Mouse (Mus musculus) right cerebral cortex, postnatal 14 days (tissue): ENCODE measurements around the gene Ick.
"Not testable (repeated sequence)": the region's sequence is repeated elsewhere in the genome, so short reads cannot be mapped to it uniquely, and the experiment has no call there.

ENCODE experiments used
- DNase-seq: peaks from one replicate; pipeline ENCODE4 v3.0.0; 2022

Gene Ick

DNA sequence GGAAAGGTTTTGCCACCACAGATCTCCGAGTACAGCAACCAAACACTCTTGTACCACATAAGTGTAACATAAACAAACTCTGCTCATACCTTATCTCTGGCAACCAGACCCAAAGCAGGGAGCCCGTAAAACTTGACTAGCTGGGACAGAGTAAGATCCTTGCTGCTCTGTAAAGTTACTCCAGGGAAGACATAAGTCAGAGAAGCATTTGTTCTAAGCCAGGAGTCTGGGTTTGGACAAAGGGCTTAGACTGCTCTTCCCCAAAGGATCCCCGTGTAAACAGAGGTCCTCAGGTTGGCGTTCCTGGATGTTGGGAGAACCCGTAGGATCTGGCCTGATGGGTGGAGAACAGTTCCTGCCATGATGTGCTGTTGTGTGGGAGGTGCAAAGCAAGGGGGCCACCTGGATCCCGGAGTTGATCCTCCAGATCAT, 3.5 kb upstream of the Ick start:
- no peak for DNase-seq

DNA sequence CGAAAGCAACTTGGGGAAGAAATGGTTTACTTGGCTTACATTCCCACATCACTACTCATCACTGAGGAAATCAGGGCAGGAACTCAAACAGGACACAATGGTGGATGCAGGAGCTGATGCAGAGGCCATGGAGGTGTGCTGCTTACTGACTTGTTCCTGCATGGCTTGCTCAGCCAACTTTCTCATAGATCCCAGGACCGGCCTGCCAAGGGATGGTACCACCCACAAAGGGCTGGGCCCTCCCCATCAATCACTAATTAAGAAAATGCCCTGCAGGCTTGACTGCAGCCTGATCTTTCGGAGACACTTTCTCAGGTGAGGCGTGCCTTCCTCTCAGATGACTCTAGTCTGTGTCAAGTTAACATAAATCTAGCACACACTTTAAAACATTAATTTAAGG, 2.2 kb upstream of the Ick start:
- no peak for DNase-seq

DNA sequence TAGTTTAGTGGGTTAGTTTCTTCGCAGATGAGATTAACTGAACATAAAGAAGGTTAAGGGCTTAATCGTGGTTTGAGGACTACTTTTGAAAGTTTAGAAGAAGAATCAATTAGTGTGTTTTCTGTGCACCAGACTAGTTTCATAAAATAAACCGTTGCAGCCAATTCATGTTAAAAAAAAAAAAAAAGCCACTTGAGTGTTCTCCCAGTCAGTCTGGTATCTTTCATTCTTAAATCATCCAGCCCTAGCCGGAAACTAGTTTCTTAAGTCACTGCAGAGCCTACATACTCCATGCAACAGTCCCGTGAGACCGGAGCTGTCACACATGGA, 1.4 kb upstream of the Ick start:
- no peak for DNase-seq

DNA sequence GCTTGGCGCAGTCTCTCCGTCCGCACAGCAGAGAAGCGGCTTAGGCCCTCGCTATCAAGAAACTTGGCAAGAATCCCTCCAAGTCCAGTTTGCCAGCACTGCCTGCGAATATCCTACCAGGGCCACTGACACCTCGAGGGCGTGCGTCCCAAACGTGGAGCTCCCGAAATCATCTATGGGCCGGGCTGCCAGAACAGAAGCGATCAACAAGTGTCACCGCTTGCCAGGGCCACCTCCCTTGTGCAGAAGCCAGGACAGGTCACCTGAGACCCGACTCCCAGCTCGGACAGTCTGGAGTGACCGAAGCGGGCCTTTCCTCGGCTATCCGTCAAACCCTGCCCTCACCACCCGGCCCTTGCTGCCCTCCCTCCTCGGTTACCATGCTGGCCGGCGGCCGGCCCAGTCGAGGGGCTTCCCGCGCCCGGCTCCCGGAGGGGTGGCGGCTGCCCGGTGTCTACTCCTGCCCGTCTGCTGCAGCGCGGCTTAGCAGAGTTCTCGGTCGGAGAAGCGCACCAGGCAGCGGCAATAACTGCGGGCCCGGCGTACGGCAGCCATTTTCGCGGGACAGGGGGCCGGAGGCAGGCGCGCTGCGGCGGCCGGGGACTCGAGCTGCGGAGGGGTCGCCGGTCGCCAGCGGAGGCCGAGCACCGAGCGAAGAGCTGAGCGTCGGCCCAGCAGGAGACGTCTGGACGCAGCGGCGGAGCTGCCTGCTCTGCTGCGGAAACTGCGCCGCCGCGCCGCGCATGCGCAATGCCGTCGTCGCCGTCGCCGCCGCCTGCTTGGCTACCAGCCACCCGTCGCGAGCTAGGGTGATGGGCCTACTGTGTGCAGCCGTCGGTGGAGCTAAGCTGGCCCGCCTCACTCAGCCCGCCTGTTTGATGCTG, 838 bp upstream of the Ick start:
- peak; percentile 81 for DNase-seq

DNA sequence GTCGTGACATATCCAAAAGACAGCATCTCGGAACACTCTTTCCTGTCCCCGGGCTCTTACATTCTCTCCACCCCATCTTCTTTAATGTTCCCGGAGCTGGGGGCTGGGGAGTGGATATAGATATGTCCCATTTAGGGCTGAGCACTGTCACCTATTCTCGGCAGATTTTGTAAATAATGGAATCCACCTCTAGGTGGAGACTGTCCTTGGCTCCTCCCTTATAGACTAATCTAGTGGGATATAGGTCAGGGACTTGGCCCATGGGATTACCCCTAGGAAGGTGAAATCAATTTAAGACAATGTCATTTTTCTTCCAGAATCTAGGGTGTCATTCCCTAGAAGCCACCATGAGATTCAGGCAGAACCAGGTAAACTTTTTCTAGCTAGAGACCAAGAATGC, 664 bp downstream of the Ick start:
- no peak for DNase-seq

DNA sequence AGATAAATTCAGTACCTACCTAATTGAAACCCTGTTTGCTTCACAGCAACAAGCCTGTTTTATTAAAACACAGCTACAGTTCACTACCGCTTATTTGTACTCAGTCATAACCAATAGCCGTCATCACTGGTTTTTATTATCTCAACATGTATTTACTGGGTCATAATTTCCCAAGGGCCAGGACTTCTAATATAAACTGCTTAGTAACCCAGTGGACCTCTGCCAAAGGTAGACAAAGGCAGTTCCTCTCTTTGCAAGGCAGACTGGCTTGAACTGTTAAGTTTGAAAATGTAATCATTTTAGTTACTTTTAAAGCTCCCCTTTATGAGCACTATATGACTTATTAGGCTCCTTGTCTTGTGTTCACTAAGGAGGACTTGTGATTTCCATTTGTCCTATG, 2.5 kb downstream of the Ick start:
- DNase-seq, result no peak

DNA sequence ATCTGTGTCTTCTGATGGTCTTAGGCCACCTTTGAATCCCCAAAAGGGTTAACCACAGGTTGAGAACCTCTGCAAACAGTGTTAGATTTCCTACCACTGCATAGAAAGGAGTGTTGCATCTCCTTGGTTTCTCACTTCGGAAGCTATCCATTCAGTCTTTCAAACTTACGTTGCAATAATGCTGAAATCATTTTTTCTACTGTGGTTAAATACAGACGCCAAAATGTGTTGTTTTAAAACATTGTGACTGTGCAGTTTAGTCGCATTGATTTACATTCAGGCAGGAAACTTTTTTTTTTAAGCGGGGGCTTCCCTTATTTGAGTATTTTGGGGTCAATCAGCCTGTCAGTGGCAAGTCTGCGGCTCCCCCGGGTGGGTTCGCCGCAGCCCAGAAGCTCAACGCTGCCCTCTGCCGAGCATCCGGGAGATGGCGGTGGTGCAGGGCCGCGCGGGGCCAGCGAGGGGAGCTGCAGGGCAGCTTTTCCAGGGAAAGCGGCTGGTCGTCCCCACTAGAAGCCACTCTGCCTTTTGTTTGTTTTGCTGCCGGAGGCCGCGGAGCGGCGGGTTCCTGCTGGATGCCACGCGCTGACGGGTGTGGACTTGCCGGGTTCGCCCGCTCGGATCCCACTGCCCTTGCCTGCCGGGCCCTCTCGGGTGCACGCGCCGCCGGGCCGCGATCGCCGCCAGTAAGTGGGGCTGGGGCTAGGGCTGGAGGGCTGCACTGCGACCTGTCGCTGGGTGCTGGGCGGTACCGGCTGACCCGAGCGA, 4.0 kb downstream of the Ick start:
- DNase-seq, result peak; percentile 89

DNA sequence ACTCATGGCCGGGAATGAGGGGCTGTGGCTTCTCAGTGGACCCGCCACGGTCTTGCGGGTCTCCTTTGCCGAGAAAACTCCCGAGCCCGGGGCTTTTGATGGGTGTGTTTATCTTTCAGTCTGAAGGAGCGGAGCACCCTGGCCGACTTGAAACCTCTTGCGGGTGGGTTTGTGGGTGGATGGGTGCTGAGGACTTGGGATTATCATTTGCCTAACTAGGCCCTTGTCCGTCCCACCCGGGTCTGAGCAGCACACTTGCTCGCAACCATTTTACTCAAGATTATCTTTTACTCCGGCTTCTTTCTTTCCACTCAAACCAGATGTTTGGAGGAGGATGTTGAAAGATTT, 4.5 kb downstream of the Ick start:
- no peak for DNase-seq

DNA sequence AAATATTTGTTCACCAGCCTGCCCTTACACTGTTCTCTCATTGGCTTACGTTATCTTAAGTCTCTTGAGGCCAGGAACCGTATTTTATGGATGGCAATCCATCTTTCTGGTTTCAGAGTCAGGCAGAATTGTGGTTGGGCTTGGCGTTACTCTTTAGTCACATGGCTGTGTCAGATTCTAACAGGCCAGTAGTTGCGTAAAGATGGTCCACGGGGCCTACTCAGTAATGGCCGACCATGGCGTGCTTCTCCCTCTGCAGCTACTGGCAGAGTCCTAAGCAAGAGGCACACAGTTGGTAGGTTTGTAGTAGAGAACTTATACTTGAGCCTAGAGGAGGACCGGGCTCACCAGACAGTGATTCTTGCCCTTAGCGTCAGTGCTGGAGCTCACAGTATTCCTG, 6.8 kb downstream of the Ick start:
- no peak for DNase-seq

DNA sequence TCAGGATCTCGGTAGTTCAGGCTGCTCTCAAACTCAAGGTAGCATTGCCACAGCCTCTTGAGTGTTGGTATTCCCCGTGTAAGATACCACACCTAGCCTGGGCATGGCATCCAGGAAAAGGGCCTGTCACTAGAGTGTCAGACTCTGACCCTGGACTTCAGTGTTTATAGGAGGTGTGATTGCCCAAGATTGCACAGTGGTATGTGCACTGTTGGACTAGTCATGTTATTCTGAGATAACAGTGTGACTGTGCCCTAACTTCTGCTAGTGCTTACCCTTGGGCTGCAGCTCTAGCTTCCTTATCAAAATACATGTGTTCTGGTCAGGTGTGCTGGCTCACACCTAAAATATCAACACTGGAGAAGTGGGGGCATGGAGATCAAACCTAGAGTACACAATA, 8.7 kb downstream of the Ick start:
- no peak for DNase-seq

DNA sequence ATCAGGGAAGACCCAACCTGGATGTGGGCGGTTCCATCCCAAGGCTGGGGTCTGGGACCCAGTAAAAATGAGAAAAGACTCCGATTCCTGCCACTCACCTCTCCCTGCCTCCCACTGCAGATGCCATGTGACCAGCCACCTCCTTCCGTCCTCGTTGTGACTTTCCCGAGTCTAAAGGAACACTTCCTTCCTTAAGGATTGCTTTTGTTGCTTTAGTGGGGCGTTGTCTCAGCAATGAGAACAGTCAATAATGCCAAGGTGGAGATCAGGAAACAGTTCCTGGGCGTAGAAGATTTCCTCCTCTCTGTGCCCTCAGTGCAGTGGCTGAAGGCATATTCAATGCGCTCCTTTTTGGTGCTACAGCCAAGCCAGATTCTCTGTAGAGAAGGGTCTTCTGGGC, 12.4 kb downstream of the Ick start:
- no peak for DNase-seq

DNA sequence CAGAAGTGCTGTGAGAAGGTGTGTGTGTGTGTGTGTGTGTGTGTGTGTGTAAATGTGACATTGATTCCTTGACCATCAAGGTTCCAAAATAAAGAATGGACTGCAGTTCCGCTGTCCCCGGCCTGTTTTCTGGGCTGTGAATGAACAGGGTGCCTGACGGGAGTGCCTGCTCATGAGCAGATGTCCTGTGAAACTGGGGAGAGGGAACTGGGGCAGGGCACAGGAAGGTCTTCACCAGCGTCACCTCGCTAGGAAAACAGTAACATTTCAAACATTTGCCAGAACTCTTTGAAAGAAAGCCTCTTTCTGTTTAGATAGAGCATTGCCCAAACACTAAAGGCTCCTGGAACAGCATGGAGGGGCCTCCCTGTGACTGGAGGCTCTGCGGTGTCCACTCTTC, 13.0 kb downstream of the Ick start:
- no peak for DNase-seq

DNA sequence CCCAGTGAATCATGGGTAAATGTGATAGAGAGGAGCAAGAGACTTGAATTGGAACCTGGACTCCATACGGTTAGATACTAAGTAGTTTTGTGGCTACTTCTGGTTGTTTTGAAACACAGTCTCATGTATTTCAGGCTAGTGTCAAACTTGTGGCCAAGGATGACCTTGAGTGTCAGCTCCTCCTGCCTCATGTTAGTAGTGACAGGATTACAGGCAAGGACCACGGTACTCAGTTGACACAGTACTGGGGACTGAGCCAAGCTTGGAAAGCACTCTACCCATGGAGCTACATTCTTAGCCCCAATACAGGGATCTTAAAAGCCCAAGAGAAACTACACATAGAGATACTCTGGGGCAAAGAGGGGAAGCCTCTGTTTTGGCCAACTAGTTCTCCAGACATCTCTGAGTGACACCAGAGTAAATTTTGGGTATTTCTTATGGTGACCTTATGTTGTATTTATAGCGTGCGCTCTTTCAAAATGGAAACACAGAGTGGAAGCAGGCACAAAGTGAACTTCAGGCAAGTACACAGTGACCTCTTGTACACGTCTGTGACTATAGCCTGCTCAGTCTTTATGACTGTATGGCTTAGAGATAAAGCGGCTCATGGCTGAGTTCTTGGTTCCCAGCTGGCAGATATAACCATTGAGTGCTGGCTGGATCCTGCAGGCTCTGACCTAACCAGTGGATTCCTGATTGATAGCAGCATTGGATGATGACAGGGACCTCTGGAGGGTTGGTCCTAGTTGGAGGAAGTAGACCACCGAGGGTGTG, 14.1 kb downstream of the Ick start:
- DNase-seq, result no peak

DNA sequence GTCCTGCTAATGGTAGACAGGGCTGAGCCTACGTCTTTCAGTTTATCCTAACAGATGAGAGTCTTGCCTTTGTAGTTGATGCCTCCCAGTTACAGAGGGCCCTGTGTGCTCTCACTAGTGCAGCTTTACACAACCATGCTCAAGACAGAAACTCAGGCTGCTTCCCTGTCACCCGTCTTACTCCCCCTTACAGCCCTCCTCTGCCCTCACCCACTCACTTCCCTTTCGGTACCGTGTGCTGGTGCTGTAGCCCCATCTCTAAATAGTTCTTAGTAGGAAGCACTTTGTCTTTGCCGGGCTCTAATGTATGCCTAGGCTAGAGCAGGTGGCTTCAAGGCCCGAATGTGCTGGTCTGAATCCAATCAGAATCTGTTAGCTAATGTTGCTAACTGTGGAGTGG, 15.3 kb downstream of the Ick start:
- no peak for DNase-seq

DNA sequence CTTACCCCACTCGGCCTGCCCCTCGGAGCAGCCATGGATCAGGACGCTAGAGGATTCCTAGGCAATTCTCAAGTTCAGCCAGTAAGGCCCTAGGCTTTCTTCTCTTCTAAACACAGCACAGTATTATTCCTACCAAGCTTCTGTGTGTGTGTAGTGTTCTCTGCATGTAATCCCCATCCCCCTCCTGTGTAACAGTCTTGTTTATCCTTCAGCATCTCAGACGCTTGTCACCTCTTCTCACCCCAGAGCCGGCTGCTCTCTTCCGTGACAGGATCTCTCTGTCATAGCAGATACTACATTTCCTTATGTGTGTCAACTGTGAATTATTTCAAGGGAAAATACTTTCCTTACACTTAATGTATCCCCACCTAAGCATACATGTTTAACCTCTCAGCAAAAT, 17.0 kb downstream of the Ick start:
- DNase-seq, result no peak

DNA sequence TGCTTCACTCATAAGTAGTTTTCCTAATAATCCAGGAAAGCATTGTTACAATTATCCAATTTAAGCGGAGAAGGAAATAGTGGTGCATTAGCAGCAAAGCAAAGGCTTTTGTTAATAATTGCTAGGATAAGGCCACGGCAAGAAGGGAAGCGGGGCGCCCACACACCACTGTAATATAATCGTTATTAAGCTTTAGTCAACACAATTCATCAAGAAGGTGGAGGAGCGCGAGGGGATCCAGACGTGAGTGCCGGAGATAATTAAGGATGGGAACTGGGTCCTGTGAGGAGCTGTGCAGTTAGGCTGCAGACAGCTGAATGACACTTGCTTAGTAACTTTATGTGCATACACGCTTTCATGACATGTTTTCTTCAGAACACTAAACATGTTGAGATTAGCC, 17.7 kb downstream of the Ick start:
- DNase-seq, result no peak

DNA sequence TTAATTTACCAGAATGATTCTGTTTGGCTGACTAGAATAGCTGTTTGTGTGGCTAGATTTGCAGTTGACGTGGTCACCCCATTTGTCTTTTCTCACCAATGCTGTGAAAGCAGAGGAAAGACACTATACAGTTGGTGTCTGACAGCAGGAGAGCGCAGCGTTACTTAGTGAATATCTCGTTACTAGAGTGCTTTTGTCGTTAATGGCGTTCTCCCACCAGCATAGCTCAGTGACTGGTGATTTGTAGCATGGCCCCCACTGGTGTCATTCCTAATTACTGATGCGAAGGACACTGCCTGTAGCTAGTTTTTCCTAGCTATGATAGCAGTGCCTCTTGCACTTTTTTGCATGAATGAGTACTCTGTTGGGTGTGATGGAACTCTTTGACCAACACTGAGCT, 26.7 kb downstream of the Ick start:
- no peak for DNase-seq

DNA sequence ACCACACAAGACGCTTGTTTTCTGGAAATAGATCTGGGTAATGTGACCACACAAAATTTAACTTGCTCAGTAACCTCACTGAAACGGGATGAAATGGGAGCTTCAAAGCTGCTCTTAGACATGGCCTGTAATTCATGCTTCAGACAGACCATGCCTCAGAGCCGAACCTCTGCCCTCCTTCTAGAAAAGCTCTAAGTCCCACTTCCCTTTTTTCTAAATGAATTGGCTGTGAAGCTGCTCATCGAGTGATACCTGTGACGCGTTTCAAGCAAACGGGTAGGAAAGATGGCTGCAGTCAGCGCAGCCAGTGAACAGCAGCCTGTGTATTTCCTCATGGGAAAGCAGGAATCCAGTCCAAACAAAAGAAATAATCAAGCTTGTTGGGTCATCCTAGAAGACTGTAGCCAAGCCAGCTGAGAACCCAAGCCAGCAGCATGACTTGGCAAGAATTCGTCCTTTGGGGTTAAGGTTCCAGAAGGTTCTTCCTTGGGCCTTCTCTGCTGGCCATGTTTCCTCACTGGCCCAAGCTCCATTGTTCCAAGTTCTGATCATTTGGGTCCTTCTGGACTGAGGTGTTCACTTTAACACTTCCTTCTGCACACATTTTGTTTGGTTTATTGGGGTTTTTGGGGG, 29.2 kb downstream of the Ick start:
- DNase-seq, result no peak

DNA sequence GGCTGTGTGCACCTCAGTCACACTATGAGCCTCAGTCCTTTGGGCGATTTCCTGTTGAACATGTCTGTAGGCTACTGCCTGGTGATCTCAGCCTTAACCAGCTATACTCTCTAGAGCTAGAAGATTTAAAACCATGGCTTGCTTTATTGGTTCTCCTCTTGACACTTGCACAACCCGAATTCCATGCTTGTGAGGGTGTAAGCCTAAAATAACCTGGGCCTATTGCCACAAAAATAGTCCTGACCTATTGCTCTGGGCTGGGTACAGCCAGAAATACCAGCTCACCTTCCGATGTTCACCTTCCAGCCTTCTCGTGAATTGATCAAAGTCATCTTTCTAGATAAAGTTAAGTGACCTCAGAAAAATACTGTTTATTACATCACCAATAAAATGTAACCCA, 30.5 kb downstream of the Ick start:
- DNase-seq, result no peak

DNA sequence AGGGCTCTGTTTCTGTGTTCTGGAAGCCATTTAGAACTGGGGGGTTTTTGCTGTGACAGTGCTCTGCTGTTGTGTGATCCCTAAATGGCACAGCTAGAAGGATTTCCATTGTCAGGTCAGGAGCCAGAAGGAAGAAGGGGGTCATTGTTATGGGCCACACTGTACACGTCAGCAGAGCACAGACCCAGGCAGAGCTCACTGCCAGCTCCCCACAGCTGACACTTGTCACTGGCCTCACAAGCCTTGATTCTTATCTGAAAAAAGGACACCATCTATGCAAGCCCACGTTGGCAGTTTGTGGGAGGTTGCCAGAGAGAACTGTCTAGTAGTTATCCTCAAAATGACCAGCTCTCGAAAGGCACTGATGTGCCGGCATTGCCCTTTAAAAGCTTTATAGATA, 37.1 kb downstream of the Ick start:
- DNase-seq, result no peak

DNA sequence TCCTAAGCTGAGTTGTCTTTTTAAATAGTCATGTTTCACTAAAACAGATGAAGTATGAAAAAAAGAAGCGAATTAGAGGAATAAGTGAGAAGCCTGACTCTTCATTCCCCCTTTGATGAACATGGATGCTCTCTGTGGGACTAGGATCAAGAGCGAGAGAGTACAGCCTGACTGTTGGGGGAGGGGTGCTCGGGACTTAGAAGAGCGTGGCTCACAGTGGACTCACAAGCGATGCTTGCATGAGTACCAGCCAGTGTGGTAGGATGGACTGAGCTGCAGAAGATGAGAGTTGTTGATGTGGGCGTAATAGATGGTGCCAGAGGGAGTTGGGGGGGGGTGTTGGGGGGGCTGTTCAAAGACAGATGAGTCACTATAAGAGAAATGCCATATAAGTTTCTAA, 37.6 kb downstream of the Ick start:
- peak; percentile 38 for DNase-seq

DNA sequence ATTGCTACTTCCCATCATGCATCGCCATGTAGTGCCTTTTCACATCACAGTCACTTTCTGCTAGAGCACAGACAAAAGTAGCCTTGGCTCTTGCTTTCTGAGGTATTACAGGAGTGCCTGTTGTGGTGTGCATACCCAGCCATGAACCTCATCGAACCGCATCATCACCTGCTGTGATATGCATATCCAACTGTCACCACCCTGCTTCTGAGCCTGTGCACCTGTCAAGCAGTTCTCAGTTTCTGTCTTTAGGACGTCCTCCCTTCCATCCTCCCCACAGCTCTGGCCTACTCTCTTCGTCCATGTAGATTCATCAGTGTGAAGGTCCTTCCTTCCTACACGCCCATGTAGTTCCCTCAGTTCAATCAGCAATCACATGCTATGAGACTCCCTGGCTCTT, 39.2 kb downstream of the Ick start:
- DNase-seq, result no peak

DNA sequence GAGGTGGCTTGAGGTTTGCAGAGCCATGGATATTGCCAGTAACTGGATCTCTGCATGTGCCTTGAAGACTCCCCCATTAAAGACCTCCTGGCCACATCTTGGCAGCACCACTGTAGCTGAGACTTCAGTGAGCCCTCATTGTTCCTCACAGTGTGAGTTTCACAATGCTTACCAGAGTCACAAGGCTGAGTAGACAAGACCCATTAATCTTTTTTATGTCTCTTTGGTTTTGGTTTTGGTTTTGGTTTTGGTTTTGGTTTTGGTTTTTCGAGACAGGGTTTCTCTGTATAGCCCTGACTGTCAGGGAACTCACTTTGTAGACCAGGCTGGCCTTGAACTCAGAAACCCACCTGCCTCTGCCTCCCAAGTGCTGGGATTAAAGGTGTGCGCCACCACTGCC, 40.8 kb downstream of the Ick start:
- not testable (repeated sequence) for DNase-seq
